Mouse (Mus musculus) brain, embryonic 14.5 days (tissue): ENCODE results near the gene Cnpy2.

ENCODE experiments used
- CTCF ChIP-seq: fragments of 200-500 bp; IDR thresholded peaks from 2 replicates; pipeline ENCODE4 v1.5.1; 2012; ENCODE audit warnings: inconsistent platforms, mild to moderate bottlenecking, moderate library complexity, borderline replicate concordance; ENCODE audit not compliant: insufficient read depth, insufficient read length; ENCODE audit errors: extremely low read depth
- POLR2A ChIP-seq: fragments of 200-500 bp; IDR thresholded peaks from 2 replicates; pipeline ENCODE4 v1.6.1; 2012; ENCODE audit warnings: mild to moderate bottlenecking, inconsistent platforms, borderline replicate concordance; ENCODE audit not compliant: poor library complexity, insufficient read depth, insufficient read length, severe bottlenecking; ENCODE audit errors: extremely low read depth

GRCm38 (mm10) chr10:128361836-128362235 lies 39.6 kb downstream of the Cnpy2 start:
- TF ChIP-seq CTCF (no peak), POLR2A (no peak)
